21 mouse cellular contexts compared by ENCODE assay signal in the genomic region with DNA sequence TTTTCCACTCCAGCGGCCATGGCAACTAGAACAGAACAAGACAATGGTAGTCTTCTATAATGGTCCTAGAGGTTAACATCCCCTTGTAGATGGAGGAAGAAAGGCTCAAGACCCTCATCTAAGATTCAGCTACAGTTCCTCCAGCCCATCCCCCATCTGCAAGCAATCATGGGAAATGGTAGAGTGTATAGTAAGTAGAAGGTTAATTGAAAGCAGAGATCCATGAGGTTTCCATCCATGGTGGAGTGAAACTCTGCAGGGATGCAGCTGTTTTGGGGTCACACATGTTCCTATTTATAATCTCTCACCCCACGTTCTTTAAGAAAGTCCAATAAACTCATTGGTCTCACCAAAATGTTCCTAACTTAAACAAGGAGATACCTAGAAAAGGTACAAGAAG.
A peak's percentile ranks its signal among the peaks of the same experiment; 100 is the strongest.
DNase-seq lines count a peak whose midpoint lies in the region; ATAC-seq lines count a peak whose summit lies in the region.
"Had no signal": no experiment of that assay in that cellular context is flagged by ENCODE, and none has a peak within 500 bp of the region (broad histone marks: within the 10 kb centered on the region; RNA-seq: fewer than 3 reads in every experiment).

No protein-coding gene starts in this region.

- H3K27me3 ChIP-seq in embryonic facial prominence, embryonic 11.5 days (ENCODE audit: control insufficient read depth, insufficient read depth, low read length) = no peaks in the 10 kb centered on the region
- H3K27me3 ChIP-seq in limb, embryonic 10.5 days (ENCODE audit: low read depth, poor library complexity, severe bottlenecking) = no peaks in the 10 kb centered on the region
- H3K27me3 ChIP-seq: embryonic facial prominence, embryonic 12.5 days; forebrain, embryonic 12.5 days; heart, embryonic 13.5 days had no signal

- H3K36me3 ChIP-seq in embryonic facial prominence, embryonic 11.5 days (replicated peaks; ENCODE audit: control insufficient read depth, insufficient read depth, low read depth, low read length) = no peaks in the 10 kb centered on the region
- no peaks in the 10 kb centered on the region for H3K36me3 ChIP-seq in limb, embryonic 10.5 days
- H3K36me3 ChIP-seq: embryonic facial prominence, embryonic 12.5 days; forebrain, embryonic 12.5 days; heart, embryonic 13.5 days had no signal

- DNase-seq in embryo, embryonic 10 days (ENCODE audit: low spot score) = peak; percentile 54
- DNase-seq in embryo, embryonic 9.5 days (ENCODE audit: extremely low spot score) = no peak
- DNase-seq in embryo, embryonic 10.5 days (ENCODE audit: low spot score) = peak; percentile 57
- DNase-seq in embryonic facial prominence, embryonic 11.5 days (ENCODE audit: low spot score) = peak; percentile 85
- DNase-seq in limb, embryonic 10.5 days (ENCODE audit: low spot score) = peak; percentile 34
- DNase-seq in kidney, postnatal 36 days = no peak
- no peak for DNase-seq in cerebellum, adult 11-12 months
- DNase-seq: adrenal gland, postnatal 14 days; cerebellum, adult 18-20 months; cerebellum, adult 9-11 months; cerebellum, postnatal 36 days; gastrocnemius, postnatal 14 days; heart, postnatal 36 days; kidney, adult 18-20 months had no signal

- ATAC-seq in embryonic facial prominence, embryonic 11.5 days (replicated peaks; ENCODE audit: insufficient number of reproducible peaks, low FRiP score, low TSS enrichment, low read depth) = no peak; the same call in 1 of the 2 replicates
- ATAC-seq in activated CD4-positive, CD25-positive, alpha-beta regulatory T cell, adult 4 months = no peak
- ATAC-seq: forebrain, embryonic 16.5 days; inflammation-experienced regulatory T-cells, adult 6 months had no signal

- H3K4me3 ChIP-seq in embryonic facial prominence, embryonic 11.5 days (ENCODE audit: low read depth, low read length) = no peak overlapping the region
- H3K4me3 ChIP-seq in limb, embryonic 10.5 days = no peak overlapping the region
- H3K4me3 ChIP-seq: embryonic facial prominence, embryonic 12.5 days; forebrain, embryonic 12.5 days; heart, embryonic 13.5 days had no signal

- H3K4me1 ChIP-seq in embryonic facial prominence, embryonic 11.5 days (ENCODE audit: control insufficient read depth, insufficient read depth, low read length) = no peaks in the 10 kb centered on the region
- H3K4me1 ChIP-seq in limb, embryonic 10.5 days = peaks cover 17% of the 10 kb centered on the region
- H3K4me1 ChIP-seq: forebrain, embryonic 12.5 days had no signal

- H3K4me2 ChIP-seq in embryonic facial prominence, embryonic 11.5 days (ENCODE audit: low read depth, low read length) = no peak overlapping the region
- H3K4me2 ChIP-seq: embryonic facial prominence, embryonic 12.5 days; forebrain, embryonic 12.5 days; heart, embryonic 13.5 days; hindbrain, embryonic 14.5 days had no signal

- no peaks in the 10 kb centered on the region for H3K9me3 ChIP-seq in embryonic facial prominence, embryonic 11.5 days (replicated peaks; ENCODE audit: control insufficient read depth, low read length)
- H3K9me3 ChIP-seq in limb, embryonic 10.5 days (replicated peaks) = no peaks in the 10 kb centered on the region
- H3K9me3 ChIP-seq: embryonic facial prominence, embryonic 12.5 days; forebrain, embryonic 12.5 days; heart, embryonic 13.5 days had no signal

- no peak overlapping the region for H3K9ac ChIP-seq in embryonic facial prominence, embryonic 11.5 days (replicated peaks; ENCODE audit: low read length)
- H3K9ac ChIP-seq: embryonic facial prominence, embryonic 12.5 days; forebrain, embryonic 12.5 days; heart, embryonic 13.5 days; hindbrain, embryonic 14.5 days had no signal

- WGBS in embryonic facial prominence, embryonic 11.5 days = 57% methylated on average over 2 of the region's 2 CpGs
- WGBS in limb, embryonic 10.5 days = 56% methylated on average over 2 of the region's 2 CpGs

- no peak overlapping the region for H3K27ac ChIP-seq in embryonic facial prominence, embryonic 11.5 days (replicated peaks; ENCODE audit: low read depth, low read length)
- H3K27ac ChIP-seq in limb, embryonic 10.5 days = peak overlapping the region; percentile 42; the same call in 1 of the 2 replicates
- H3K27ac ChIP-seq: embryonic facial prominence, embryonic 12.5 days; forebrain, embryonic 12.5 days; hindbrain, embryonic 14.5 days had no signal

Comparison
In these comparisons a context has a peak if more than half of its experiments do, and no peak if none do; other contexts are left out.
1. DNase-seq: peak in embryo, embryonic 10 days (single experiment), embryo, embryonic 10.5 days (single experiment), embryonic facial prominence, embryonic 11.5 days (single experiment) and limb, embryonic 10.5 days (single experiment); none in embryo, embryonic 9.5 days (single experiment), kidney, postnatal 36 days (0 of 2) and cerebellum, adult 11-12 months (single experiment).